Mouse (Mus musculus): ENCODE measurements around the gene B3gnt9. TPM values are rescaled to one million over a fixed set of nuclear protein-coding genes. Genes with fewer than 3 reads are reported as not detected.

B3gnt9 gene
- total and polyA plus RNA-seq, 2 experiments from 2014 or later, result 6.0 to 7.3 TPM

DNA sequence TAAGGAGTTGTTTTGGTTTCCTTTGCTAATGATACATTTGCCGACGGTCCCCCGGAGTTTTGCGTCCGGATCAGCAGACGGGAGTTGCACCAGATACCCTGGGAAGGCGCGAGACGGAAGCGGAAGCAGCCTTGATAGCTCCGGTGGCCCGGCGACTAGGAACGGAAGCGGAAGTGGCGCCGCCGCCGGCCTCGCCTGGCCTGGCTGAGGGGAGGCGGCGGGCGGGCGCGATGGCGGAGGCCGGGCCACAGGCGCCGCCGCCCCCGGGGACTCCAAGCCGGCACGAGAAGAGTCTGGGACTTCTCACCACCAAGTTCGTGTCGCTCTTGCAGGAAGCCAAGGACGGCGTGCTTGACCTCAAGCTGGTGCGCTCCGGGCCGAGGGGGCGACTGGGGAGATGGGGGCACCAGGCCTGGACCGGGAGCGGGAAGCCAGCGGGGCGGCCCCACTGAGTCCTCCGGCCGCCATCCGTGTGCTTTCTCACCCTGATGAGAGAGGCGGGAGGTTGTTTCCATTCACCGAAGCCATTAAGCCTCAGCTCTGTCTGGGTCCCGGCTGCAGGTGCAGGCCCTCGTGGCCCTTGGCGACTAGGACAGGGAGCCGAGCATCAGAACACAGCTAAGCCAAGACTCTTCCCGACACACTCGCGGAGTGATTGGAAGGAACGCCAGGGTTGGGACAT lies 42.7 kb upstream of the B3gnt9 start, which contains the start of gene E2f4:
TSS of gene E2f4 (plus strand) at position 153 of the 682 bp plus-strand sequence.
- Histone ChIP-seq H3K27me3 (ENCODE audit: control insufficient read depth, insufficient read depth, low read length) (no peaks in the 10 kb centered on the region), H3K4me1 (ENCODE audit: control insufficient read depth, insufficient read depth) (peaks cover 23% of the 10 kb centered on the region), H3K9me3 (replicated peaks; ENCODE audit: control insufficient read depth, low read length) (no peaks in the 10 kb centered on the region), H3K9ac (replicated peaks; ENCODE audit: low read depth, low read length) (peak within 1 kb of the TSS; percentile 79), H3K4me2 (ENCODE audit: low read depth, low read length) (peak within 1 kb of the TSS; percentile 79), H3K27ac (ENCODE audit: low read depth) (peak within 1 kb of the TSS; percentile 76), H3K4me3 (ENCODE audit: low read depth, low read length) (peak within 1 kb of the TSS; percentile 78), H3K36me3 (replicated peaks; ENCODE audit: control insufficient read depth, insufficient read depth, low read length) (peaks cover 35% of the 10 kb centered on the region)
- DNase-seq (ENCODE audit: low spot score) (peak; percentile 94), ATAC-seq (ENCODE audit: insufficient read depth, low read depth) (peak; percentile 93)
- WGBS, result under 1% methylated on average over 57 of the region's 58 CpGs
- TF ChIP-seq CTCF (IDR thresholded peaks at IDR 0.05; ENCODE audit: low read depth) (no peak), EP300 (IDR thresholded peaks at IDR 0.05; ENCODE audit: low read depth) (no peak)

GRCm38 (mm10) chr8:105295895-105296573 lies 41.1 kb upstream of the B3gnt9 start, which contains the start of gene Exoc3l:
TSS of gene Exoc3l (minus strand) at chr8:105296101.
- Histone ChIP-seq H3K9me3 (replicated peaks; ENCODE audit: control insufficient read depth, low read length) (no peaks in the 10 kb centered on the region), H3K9ac (replicated peaks; ENCODE audit: low read depth, low read length) (peak within 1 kb of the TSS; percentile 79; the same call in 1 of the 2 replicates), H3K36me3 (replicated peaks; ENCODE audit: control insufficient read depth, insufficient read depth, low read length) (peaks cover 20% of the 10 kb centered on the region), H3K4me2 (ENCODE audit: low read depth, low read length) (peak within 1 kb of the TSS; percentile 79), H3K4me3 (ENCODE audit: low read depth, low read length) (peak within 1 kb of the TSS; percentile 78), H3K27ac (ENCODE audit: low read depth) (peak within 1 kb of the TSS; percentile 76), H3K27me3 (ENCODE audit: control insufficient read depth, insufficient read depth, low read length) (no peaks in the 10 kb centered on the region), H3K4me1 (ENCODE audit: control insufficient read depth, insufficient read depth) (peaks cover 23% of the 10 kb centered on the region)
- peak; percentile 31 for DNase-seq (ENCODE audit: low spot score)
- WGBS, result 31% methylated on average over 11 of the region's 11 CpGs
- ATAC-seq (ENCODE audit: insufficient read depth, low read depth), result 0 out of 2 replicates have a peak, but pooled peaks have one; percentile 5
- TF ChIP-seq CTCF (IDR thresholded peaks at IDR 0.05; ENCODE audit: low read depth) (no peak), EP300 (IDR thresholded peaks at IDR 0.05; ENCODE audit: low read depth) (no peak)

GRCm38 (mm10) chr8:105295256-105295655 lies 40.3 kb upstream of the B3gnt9 start:
- DNase-seq (ENCODE audit: low spot score) (no peak), ATAC-seq (ENCODE audit: insufficient read depth, low read depth) (no peak)
- no peaks in the 10 kb centered on the region for H3K9me3 ChIP-seq (replicated peaks; ENCODE audit: control insufficient read depth, low read length)
- TF ChIP-seq EP300 (IDR thresholded peaks at IDR 0.05; ENCODE audit: low read depth) (no peak), CTCF (IDR thresholded peaks at IDR 0.05; ENCODE audit: low read depth) (no peak)
- H3K27me3 ChIP-seq (ENCODE audit: control insufficient read depth, insufficient read depth, low read length), result 0 out of 2 replicates have a peak, but pooled peaks cover 4% of the 10 kb centered on the region
- H3K4me1 ChIP-seq (ENCODE audit: control insufficient read depth, insufficient read depth), result peaks cover 26% of the 10 kb centered on the region
- peak overlapping the region; percentile 53 for H3K4me2 ChIP-seq (ENCODE audit: low read depth, low read length)
- 56% methylated on average over 11 of the region's 11 CpGs for WGBS
- peak overlapping the region; percentile 72 for H3K27ac ChIP-seq (ENCODE audit: low read depth)
- peak overlapping the region; percentile 29 for H3K4me3 ChIP-seq (ENCODE audit: low read depth, low read length)
- H3K9ac ChIP-seq (replicated peaks; ENCODE audit: low read depth, low read length), result peak overlapping the region; percentile 36; the same call in 1 of the 2 replicates
- H3K36me3 ChIP-seq (replicated peaks; ENCODE audit: control insufficient read depth, insufficient read depth, low read length), result peaks cover 12% of the 10 kb centered on the region

DNA sequence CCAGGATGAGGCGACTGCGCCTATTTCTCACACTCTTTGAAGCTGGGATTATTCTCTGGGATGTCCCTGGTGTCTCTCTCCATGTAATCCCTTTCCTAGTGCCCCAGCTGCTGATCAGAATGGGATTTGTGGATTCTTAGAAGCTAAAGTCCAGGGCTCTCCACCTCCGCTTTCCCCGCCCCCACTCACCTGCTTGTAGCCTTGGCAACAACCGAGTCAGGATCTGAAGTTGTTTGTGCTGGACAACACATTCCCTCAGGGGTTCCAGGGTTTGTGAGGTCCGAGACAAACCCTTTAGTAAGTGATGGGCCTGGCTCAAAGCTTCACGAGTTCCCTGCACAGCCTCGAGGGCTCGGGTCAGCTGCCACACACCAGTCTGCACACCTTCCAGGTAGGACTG lies 39.8 kb upstream of the B3gnt9 start:
- WGBS, result 57% methylated on average over 9 of the region's 9 CpGs
- peaks cover 7% of the 10 kb centered on the region for H3K36me3 ChIP-seq (replicated peaks; ENCODE audit: control insufficient read depth, insufficient read depth, low read length)
- 0 out of 2 replicates have a peak, but pooled peaks cover 4% of the 10 kb centered on the region for H3K27me3 ChIP-seq (ENCODE audit: control insufficient read depth, insufficient read depth, low read length)
- H3K4me3 ChIP-seq (ENCODE audit: low read depth, low read length), result peak overlapping the region; percentile 29
- no peak for TF ChIP-seq CTCF (IDR thresholded peaks at IDR 0.05; ENCODE audit: low read depth)
- no peak for TF ChIP-seq EP300 (IDR thresholded peaks at IDR 0.05; ENCODE audit: low read depth)
- H3K27ac ChIP-seq (ENCODE audit: low read depth), result 0 out of 2 replicates have a peak overlapping the region, but pooled peaks have one; percentile 72
- no peaks in the 10 kb centered on the region for H3K9me3 ChIP-seq (replicated peaks; ENCODE audit: control insufficient read depth, low read length)
- H3K4me2 ChIP-seq (ENCODE audit: low read depth, low read length), result peak overlapping the region; percentile 53
- H3K4me1 ChIP-seq (ENCODE audit: control insufficient read depth, insufficient read depth), result peaks cover 31% of the 10 kb centered on the region
- no peak for ATAC-seq (ENCODE audit: insufficient read depth, low read depth)
- H3K9ac ChIP-seq (replicated peaks; ENCODE audit: low read depth, low read length), result no peak overlapping the region
- no peak for DNase-seq (ENCODE audit: low spot score)

- H3K27ac ChIP-seq (ENCODE audit: low read depth), result no peak overlapping the region
Observed at GRCm38 (mm10) chr8:105293405-105293804, 38.5 kb upstream of the B3gnt9 start.

More at GRCm38 (mm10) chr8:105293405-105293804, 38.5 kb upstream of the B3gnt9 start:
- no peak for TF ChIP-seq CTCF (IDR thresholded peaks at IDR 0.05; ENCODE audit: low read depth)
- TF ChIP-seq EP300 (IDR thresholded peaks at IDR 0.05; ENCODE audit: low read depth), result no peak
- Histone ChIP-seq H3K9me3 (replicated peaks; ENCODE audit: control insufficient read depth, low read length) (no peaks in the 10 kb centered on the region), H3K27me3 (ENCODE audit: control insufficient read depth, insufficient read depth, low read length) (0 out of 2 replicates have a peak, but pooled peaks cover 4% of the 10 kb centered on the region), H3K4me1 (ENCODE audit: control insufficient read depth, insufficient read depth) (peaks cover 29% of the 10 kb centered on the region), H3K36me3 (replicated peaks; ENCODE audit: control insufficient read depth, insufficient read depth, low read length) (no peaks in the 10 kb centered on the region), H3K4me3 (ENCODE audit: low read depth, low read length) (no peak overlapping the region), H3K4me2 (ENCODE audit: low read depth, low read length) (no peak overlapping the region), H3K9ac (replicated peaks; ENCODE audit: low read depth, low read length) (no peak overlapping the region)
- 61% methylated on average over 19 of the region's 19 CpGs for WGBS
- ATAC-seq (ENCODE audit: insufficient read depth, low read depth), result no peak
- no peak for DNase-seq (ENCODE audit: low spot score)
